Mouse (Mus musculus) ES-Bruce4 (cell line): ENCODE data around the gene Afg1l. TPM values are rescaled to one million over a fixed set of nuclear protein-coding genes. Genes with fewer than 3 reads are reported as not detected.

Source experiments
- H3K27ac ChIP-seq: 2 replicates; pipeline ENCODE4 v1.5.1; 2012; ENCODE audit warnings: low read length, inconsistent platforms; ENCODE audit not compliant: insufficient read depth
- H3K27me3 ChIP-seq: 2 replicates; pipeline ENCODE4 v1.6.1; 2012; ENCODE audit warnings: mild to moderate bottlenecking, low read length, inconsistent platforms; ENCODE audit not compliant: control insufficient read depth, poor library complexity, insufficient read depth, severe bottlenecking
- H3K36me3 ChIP-seq: 2 replicates; pipeline ENCODE4 v1.6.1; 2012; ENCODE audit warnings: inconsistent platforms, mild to moderate bottlenecking, low read length, moderate library complexity; ENCODE audit not compliant: control insufficient read depth, poor library complexity, insufficient read depth, severe bottlenecking
- H3K4me1 ChIP-seq: one replicate; pipeline ENCODE4 v1.8.1; 2011; ENCODE audit warnings: low read length; ENCODE audit not compliant: control insufficient read depth, insufficient read depth
- H3K4me3 ChIP-seq: 2 replicates; pipeline ENCODE4 v1.5.1; 2011; ENCODE audit warnings: low read depth, mild to moderate bottlenecking, low read length
- H3K9ac ChIP-seq: 2 replicates; pipeline ENCODE4 v1.6.1; 2012; ENCODE audit warnings: low read depth, mild to moderate bottlenecking, inconsistent platforms; ENCODE audit not compliant: poor library complexity, severe bottlenecking
- H3K9me3 ChIP-seq: replicated peaks from 2 replicates; pipeline ENCODE4 v1.6.1; 2012; ENCODE audit warnings: mild to moderate bottlenecking, low read length, inconsistent platforms; ENCODE audit not compliant: control insufficient read depth, poor library complexity, insufficient read depth, severe bottlenecking
- CTCF ChIP-seq: IDR thresholded peaks from one replicate; pipeline ENCODE4 v1.8.1; 2011; ENCODE audit warnings: low read depth, low read length
- EP300 ChIP-seq: IDR thresholded peaks from 2 replicates; pipeline ENCODE4 v1.6.1; 2011; ENCODE audit warnings: low read depth, low read length; ENCODE audit not compliant: insufficient read depth
- POLR2A ChIP-seq: IDR thresholded peaks from one replicate; pipeline ENCODE4 v1.8.1; 2011; ENCODE audit warnings: low read length; ENCODE audit not compliant: insufficient read depth
- polyA plus RNA-seq: library from polyadenylated mRNA; stranded (reverse); fragments of >200 nt; gene quantifications from 2 replicates; pipeline ENCODE4 v1.2.4, GENCODE M21; 2011; ENCODE audit warnings: low read depth; ENCODE audit not compliant: missing spikeins, insufficient read depth, insufficient read length

Afg1l gene
- polyA plus RNA-seq, 1 experiment = 14.2 TPM

DNA sequence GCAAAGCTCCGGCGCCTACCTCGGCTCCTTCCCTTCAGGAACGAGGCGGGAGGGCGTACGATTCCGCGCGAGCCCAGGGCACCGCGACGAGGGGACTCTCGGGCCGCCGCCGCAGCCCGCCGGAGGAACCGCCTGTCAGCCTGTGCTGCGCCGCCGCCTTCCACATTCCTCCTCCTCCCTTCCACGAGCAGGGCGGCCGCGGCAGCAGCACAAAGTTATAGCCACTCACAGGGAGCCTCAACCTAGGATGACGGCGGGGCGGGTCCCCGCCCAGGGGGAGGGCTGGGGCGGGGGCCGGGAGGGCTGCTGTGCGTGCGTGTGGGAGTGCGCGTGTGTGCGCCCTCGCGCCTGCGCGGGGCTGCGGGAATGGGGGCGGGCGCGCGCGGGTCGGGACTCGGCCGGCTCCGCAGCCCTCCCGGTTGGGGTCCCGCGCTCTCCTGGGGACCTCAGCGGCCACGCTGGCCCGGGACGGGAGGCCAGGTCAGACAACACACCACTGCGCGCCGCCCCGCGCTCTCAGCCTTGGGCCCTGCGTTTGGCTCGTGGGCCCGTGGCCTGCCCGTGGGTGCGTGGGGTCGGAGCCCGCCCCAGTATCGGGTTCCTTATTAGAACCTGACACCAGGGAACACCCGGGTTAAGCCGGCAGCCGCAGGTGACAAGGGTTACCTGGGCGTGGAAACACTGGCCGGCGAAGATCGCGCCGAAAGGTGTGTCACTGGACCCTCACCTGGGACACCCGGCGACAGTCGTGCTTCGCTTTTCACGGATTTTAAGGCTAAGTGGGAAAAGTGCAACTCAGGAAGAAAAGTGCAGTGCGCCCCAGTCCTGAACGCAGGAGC is 201.6 kb downstream of the Afg1l start, which contains the start of gene Foxo3:
Gene Foxo3, minus strand, starts transcription at position 249 of the 839 bp plus-strand sequence.
- H3K4me3 ChIP-seq = peak within 1 kb of the TSS; percentile 79
- peak within 1 kb of the TSS; percentile 93 for H3K9ac ChIP-seq
- TF ChIP-seq EP300 (no peak), CTCF (no peak), POLR2A (no peak)
- peak within 1 kb of the TSS; percentile 29 for H3K27ac ChIP-seq
- no peaks in the 10 kb centered on the region for H3K9me3 ChIP-seq
- H3K4me1 ChIP-seq = no peaks in the 10 kb centered on the region
- H3K36me3 ChIP-seq = peaks cover 4% of the 10 kb centered on the region; the same call in 1 of the 2 replicates
- H3K27me3 ChIP-seq = no peaks in the 10 kb centered on the region

DNA sequence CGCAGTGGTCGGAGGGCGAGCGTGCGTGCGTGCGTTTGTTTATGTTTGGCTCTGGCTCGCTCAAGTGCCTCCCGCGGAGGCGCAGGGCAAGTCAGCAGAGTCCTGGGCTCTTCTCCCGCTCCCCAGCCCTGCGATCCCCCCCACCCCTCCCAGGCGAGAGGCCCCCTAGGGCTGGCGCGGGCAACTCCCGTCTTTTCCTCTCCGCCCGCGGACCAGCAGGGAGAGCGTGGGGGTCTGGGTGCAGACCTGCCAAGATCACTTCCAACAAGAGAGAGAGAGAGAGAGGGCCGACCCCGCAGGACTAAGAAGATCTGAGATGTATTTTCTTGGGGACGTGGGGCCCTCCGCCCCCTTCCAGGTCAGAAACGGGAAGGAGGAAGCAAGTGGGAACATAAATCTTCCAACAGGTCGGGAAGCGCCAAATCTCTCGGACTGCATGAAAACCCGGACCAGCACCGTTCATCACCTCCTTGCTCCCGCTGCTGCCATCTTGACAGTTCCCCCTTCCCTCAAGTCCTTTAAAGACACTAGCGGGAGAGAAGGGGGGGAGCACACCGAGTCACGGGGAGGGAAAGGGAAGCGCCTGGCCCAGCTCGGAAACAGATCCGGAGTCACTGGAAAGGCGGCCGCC is 202.4 kb downstream of the Afg1l start:
- Histone ChIP-seq H3K4me1 (no peaks in the 10 kb centered on the region), H3K27ac (no peak overlapping the region), H3K9ac (peak overlapping the region; percentile 93), H3K27me3 (no peaks in the 10 kb centered on the region), H3K9me3 (no peaks in the 10 kb centered on the region), H3K4me3 (peak overlapping the region; percentile 79), H3K36me3 (peaks cover 4% of the 10 kb centered on the region; the same call in 1 of the 2 replicates)
- TF ChIP-seq CTCF (no peak), EP300 (no peak), POLR2A (no peak)

DNA sequence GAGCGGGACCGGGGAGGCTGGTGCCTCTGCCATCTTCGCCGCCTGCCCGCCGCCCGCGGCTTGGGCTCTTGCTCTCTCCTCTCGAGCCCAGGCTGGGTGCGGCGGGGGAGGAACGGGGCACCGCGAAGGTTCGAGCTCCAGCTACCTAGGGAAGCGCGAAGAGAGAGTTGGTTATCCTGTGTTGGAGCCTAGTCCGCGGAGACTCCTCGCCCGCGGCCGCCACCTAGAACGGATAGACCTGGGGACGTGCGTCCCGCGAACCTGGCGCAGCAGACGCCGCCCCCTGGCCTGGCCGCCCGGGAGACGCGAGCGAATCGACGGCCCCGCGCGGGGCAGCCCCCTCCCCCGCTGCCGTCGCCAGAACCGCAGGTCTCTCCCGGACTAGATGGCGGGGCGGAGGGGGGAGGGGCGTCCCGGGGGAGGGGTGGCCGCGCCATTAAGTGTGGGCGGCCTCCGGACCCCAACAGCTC is 202.9 kb downstream of the Afg1l start:
- no peak overlapping the region for H3K27ac ChIP-seq
- no peaks in the 10 kb centered on the region for H3K4me1 ChIP-seq
- TF ChIP-seq CTCF = no peak
- no peak for TF ChIP-seq POLR2A
- TF ChIP-seq EP300 = 0 out of 2 replicates have a peak, but pooled peaks have one; percentile 23
- H3K9ac ChIP-seq = peak overlapping the region; percentile 93
- peaks cover 4% of the 10 kb centered on the region; the same call in 1 of the 2 replicates for H3K36me3 ChIP-seq
- H3K9me3 ChIP-seq = no peaks in the 10 kb centered on the region
- peak overlapping the region; percentile 79 for H3K4me3 ChIP-seq
- H3K27me3 ChIP-seq = no peaks in the 10 kb centered on the region

DNA sequence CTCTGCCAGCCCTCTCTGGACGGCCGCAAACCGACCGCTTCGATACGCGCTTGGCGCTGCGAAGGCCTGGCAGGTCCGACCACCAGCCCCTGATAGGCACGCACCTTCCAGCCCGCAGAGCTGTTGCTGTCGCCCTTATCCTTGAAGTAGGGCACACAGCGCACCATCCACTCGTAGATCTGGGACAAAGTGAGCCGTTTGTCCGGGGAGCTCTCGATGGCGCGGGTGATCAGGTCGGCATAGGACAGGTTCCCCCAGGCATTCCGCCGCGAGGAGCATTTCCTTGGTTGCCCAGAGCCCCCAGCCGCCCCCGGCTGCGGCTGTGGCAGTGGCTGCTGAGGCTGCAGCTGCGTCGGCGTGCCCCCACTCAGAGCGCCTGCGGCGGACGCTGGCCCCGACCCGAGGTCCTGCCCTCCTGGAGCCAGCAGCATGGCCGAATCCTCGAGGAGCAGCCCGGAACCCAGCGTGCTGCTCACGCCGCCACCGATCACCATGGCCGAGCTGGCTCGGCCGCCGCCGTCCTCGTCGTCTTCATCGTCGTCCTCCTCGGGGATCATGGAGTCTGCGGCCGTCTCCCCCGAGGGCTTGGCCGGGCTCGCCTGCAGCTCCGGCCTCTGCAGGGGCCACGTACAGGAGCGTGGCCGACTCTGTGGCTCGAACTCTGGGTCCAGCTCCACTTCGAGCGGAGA is 203.5 kb downstream of the Afg1l start:
- Histone ChIP-seq H3K27ac (no peak overlapping the region), H3K9ac (peak overlapping the region; percentile 93), H3K9me3 (no peaks in the 10 kb centered on the region), H3K4me1 (no peaks in the 10 kb centered on the region), H3K4me3 (peak overlapping the region; percentile 79), H3K36me3 (peaks cover 4% of the 10 kb centered on the region; the same call in 1 of the 2 replicates), H3K27me3 (no peaks in the 10 kb centered on the region)
- TF ChIP-seq CTCF (no peak), EP300 (no peak), POLR2A (no peak)

DNA sequence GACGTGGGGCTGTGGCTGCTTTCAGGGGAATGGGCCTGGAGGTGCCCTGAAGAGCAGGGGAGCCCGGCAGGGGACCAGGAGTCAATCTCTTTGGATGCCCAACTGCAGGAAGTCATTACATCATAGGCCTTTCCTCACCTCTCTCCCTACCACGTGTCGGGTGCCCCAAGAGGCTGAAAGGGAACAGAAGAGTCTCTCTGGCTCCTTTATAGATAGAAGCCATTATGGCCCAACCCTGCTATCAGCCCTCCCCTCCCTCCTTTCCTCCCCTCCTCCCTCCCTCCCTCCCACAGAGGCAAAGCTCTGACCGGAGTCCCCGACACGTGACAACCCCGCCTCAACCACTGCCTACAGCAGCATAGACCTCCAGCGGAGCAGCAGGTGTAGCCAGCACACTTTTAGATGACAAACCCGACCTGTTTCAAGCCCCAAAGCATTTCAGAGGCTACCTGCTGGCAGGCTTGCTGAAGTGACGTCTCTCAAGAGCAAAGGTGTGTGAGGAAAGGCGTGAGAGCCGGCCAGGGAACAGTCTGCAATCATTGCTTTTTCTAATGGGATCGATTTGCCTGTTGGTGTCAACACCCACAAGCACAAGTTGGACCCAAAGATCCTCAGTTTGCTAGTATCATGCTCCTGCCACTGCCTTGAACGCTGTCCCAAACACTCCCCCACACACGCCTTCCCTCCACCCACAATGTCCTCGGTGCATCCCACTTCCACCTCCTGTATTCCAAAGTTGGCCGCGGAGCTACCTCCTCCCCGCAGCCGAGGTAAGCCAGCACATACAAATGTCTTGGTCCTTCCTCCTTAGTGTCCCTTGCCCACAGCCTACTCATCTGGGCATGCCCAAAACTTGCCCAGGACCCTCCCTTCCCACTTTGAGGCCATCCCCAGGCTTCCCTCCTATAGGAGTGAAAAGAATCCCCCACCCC is 204.3 kb downstream of the Afg1l start:
- Histone ChIP-seq H3K27me3 (no peaks in the 10 kb centered on the region), H3K9me3 (no peaks in the 10 kb centered on the region), H3K27ac (peak overlapping the region; percentile 33), H3K4me3 (peak overlapping the region; percentile 79), H3K4me1 (no peaks in the 10 kb centered on the region), H3K9ac (peak overlapping the region; percentile 93), H3K36me3 (peaks cover 4% of the 10 kb centered on the region; the same call in 1 of the 2 replicates)
- TF ChIP-seq CTCF = no peak
- peak; percentile 39; the same call in 1 of the 2 replicates for TF ChIP-seq EP300
- TF ChIP-seq POLR2A = no peak
